15 mouse cellular contexts compared by ENCODE assay signal in the genomic region with DNA sequence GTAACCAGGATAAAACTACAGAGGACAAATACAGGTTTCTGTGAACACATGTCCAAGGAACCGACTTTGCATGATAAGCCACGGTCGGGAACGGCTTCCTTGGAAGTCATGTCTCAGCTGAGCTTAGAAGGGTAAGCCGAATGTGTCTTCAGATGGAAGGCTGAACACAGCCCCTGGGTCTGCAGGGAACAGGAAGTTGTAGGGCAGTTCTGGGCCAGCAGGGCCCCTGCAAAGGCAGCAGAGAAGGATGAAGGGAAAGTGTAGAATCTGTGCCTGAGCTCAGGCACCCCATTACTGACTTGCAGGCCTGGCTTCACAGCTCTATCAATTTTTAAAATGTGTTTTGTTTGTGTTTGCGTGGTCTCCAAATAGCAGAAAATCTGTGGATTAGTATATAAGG. TPM values are rescaled to one million over a fixed set of nuclear protein-coding genes. Genes with fewer than 3 reads are reported as not detected.
DNase-seq lines count a peak whose midpoint lies in the region; ATAC-seq and TF ChIP-seq lines count a peak whose summit lies in the region.
"Had no signal": no experiment of that assay in that cellular context is flagged by ENCODE, and none has a peak within 500 bp of the region (broad histone marks: within the 10 kb centered on the region; RNA-seq: fewer than 3 reads in every experiment).

No protein-coding gene starts in this region.

- no peak for TF ChIP-seq EP300 in stomach, postnatal 0 days (optimal IDR thresholded peaks at IDR 0.05)

- no peaks in the 10 kb centered on the region for H3K9me3 ChIP-seq in hindbrain, embryonic 16.5 days (ENCODE audit: control insufficient read depth, low read length)
- H3K9me3 ChIP-seq in hindbrain, embryonic 13.5 days: no peaks in the 10 kb centered on the region
- H3K9me3 ChIP-seq in stomach, embryonic 14.5 days (ENCODE audit: control insufficient read depth, low read depth, low read length): no peaks in the 10 kb centered on the region
- no peaks in the 10 kb centered on the region for H3K9me3 ChIP-seq in stomach, postnatal 0 days (ENCODE audit: control insufficient read depth, low read length)
- H3K9me3 ChIP-seq: megakaryocyte, embryonic 14.5 days had no signal

- peak overlapping the region; percentile 25; the same call in 1 of the 2 replicates for H3K27ac ChIP-seq in hindbrain, embryonic 16.5 days (ENCODE audit: low read depth, low read length)
- no peak overlapping the region; the same call in 1 of the 2 replicates for H3K27ac ChIP-seq in hindbrain, embryonic 13.5 days
- peak overlapping the region; percentile 28; the same call in 1 of the 2 replicates for H3K27ac ChIP-seq in stomach, embryonic 14.5 days (ENCODE audit: low read length)
- no peak overlapping the region for H3K27ac ChIP-seq in stomach, postnatal 0 days (replicated peaks)

- H3K4me1 ChIP-seq in hindbrain, embryonic 16.5 days (ENCODE audit: control insufficient read depth, insufficient read depth, low read depth, low read length): peaks cover 8% of the 10 kb centered on the region
- H3K4me1 ChIP-seq in hindbrain, embryonic 13.5 days (replicated peaks): peaks cover 15% of the 10 kb centered on the region
- 0 out of 2 replicates have a peak, but pooled peaks cover 4% of the 10 kb centered on the region for H3K4me1 ChIP-seq in stomach, embryonic 14.5 days (ENCODE audit: control insufficient read depth, insufficient read depth, low read length)
- 0 out of 2 replicates have a peak, but pooled peaks cover 4% of the 10 kb centered on the region for H3K4me1 ChIP-seq in stomach, postnatal 0 days (replicated peaks; ENCODE audit: control insufficient read depth, insufficient read depth)

- no peak overlapping the region for H3K4me2 ChIP-seq in hindbrain, embryonic 16.5 days (ENCODE audit: low read length)
- H3K4me2 ChIP-seq in hindbrain, embryonic 13.5 days: no peak overlapping the region
- H3K4me2 ChIP-seq in stomach, embryonic 14.5 days (replicated peaks; ENCODE audit: low read depth, low read length): no peak overlapping the region
- H3K4me2 ChIP-seq in stomach, postnatal 0 days (replicated peaks; ENCODE audit: low read depth): no peak overlapping the region

- H3K36me3 ChIP-seq in hindbrain, embryonic 16.5 days (ENCODE audit: control insufficient read depth, insufficient read depth, low read length): no peaks in the 10 kb centered on the region
- H3K36me3 ChIP-seq in hindbrain, embryonic 13.5 days: no peaks in the 10 kb centered on the region
- H3K36me3 ChIP-seq in stomach, embryonic 14.5 days (ENCODE audit: control insufficient read depth, insufficient read depth, low read length): no peaks in the 10 kb centered on the region
- H3K36me3 ChIP-seq in stomach, postnatal 0 days (ENCODE audit: control insufficient read depth, insufficient read depth, low read length): no peaks in the 10 kb centered on the region

- H3K4me3 ChIP-seq in hindbrain, embryonic 16.5 days (ENCODE audit: low read length): no peak overlapping the region
- no peak overlapping the region for H3K4me3 ChIP-seq in hindbrain, embryonic 13.5 days
- H3K4me3 ChIP-seq in stomach, embryonic 14.5 days (ENCODE audit: low read depth, low read length): no peak overlapping the region
- no peak overlapping the region for H3K4me3 ChIP-seq in stomach, postnatal 0 days (ENCODE audit: low read depth, low read length)
- H3K4me3 ChIP-seq: megakaryocyte, embryonic 14.5 days had no signal

- no peak for DNase-seq in stomach, postnatal 0 days (ENCODE audit: low spot score)
- DNase-seq in thymus, postnatal 4 days: peak; percentile 62
- DNase-seq in right cerebral cortex, adult 18-20 months: no peak
- DNase-seq in adrenal gland, postnatal 36 days: no peak
- DNase-seq: adrenal gland, adult 2 months; cerebellum, adult 8-10 months; retina, postnatal 1 day had no signal

- TF ChIP-seq CTCF in stomach, postnatal 0 days (IDR thresholded peaks at IDR 0.05; ENCODE audit: low read depth): no peak; the same call in 1 of the 2 replicates

- no peaks in the 10 kb centered on the region for H3K27me3 ChIP-seq in hindbrain, embryonic 16.5 days (replicated peaks; ENCODE audit: control insufficient read depth, insufficient read depth, low read length)
- no peaks in the 10 kb centered on the region for H3K27me3 ChIP-seq in hindbrain, embryonic 13.5 days
- H3K27me3 ChIP-seq in stomach, embryonic 14.5 days (ENCODE audit: control insufficient read depth, insufficient read depth, low read length): no peaks in the 10 kb centered on the region
- no peaks in the 10 kb centered on the region for H3K27me3 ChIP-seq in stomach, postnatal 0 days (ENCODE audit: control insufficient read depth, insufficient read depth, low read length)
- H3K27me3 ChIP-seq: megakaryocyte, embryonic 14.5 days had no signal

- WGBS in hindbrain, embryonic 16.5 days: 78% methylated on average over 6 of the region's 6 CpGs
- WGBS in hindbrain, embryonic 13.5 days: 82% methylated on average over 6 of the region's 6 CpGs
- 69% methylated on average over 6 of the region's 6 CpGs for WGBS in stomach, embryonic 14.5 days
- 61% methylated on average over 6 of the region's 6 CpGs for WGBS in stomach, postnatal 0 days

- ATAC-seq in hindbrain, embryonic 16.5 days: no peak
- ATAC-seq in hindbrain, embryonic 13.5 days (ENCODE audit: low FRiP score): no peak
- no peak for ATAC-seq in stomach, embryonic 14.5 days (ENCODE audit: insufficient number of reproducible peaks, insufficient read depth, low FRiP score, low read depth)
- no peak for ATAC-seq in stomach, postnatal 0 days (ENCODE audit: low FRiP score, low TSS enrichment)
- peak; percentile 30 for ATAC-seq in megakaryocyte progenitor cell, adult 5-6 weeks (replicated peaks; ENCODE audit: poor library complexity)

- H3K9ac ChIP-seq in hindbrain, embryonic 16.5 days (ENCODE audit: low read depth, low read length): no peak overlapping the region
- no peak overlapping the region for H3K9ac ChIP-seq in hindbrain, embryonic 13.5 days
- no peak overlapping the region for H3K9ac ChIP-seq in stomach, embryonic 14.5 days (replicated peaks; ENCODE audit: low read depth, low read length)
- H3K9ac ChIP-seq in stomach, postnatal 0 days (ENCODE audit: low read length): no peak overlapping the region

RNA-seq across cellular contexts. Expression of a gene that starts 22.2 kb away (rescaled TPM):
- polyA plus RNA-seq in hindbrain, embryonic 16.5 days (2015; fragmentation: Nextera tagmentation; extraction: Ambion mirVana): not detected in 2 replicates
- not detected in 2 replicates for polyA plus RNA-seq in hindbrain, embryonic 13.5 days (2015; fragmentation: Nextera tagmentation; extraction: Ambion mirVana)
- not detected in 2 replicates for polyA plus RNA-seq in stomach, embryonic 14.5 days (2014; fragmentation: Nextera tagmentation; extraction: Ambion mirVana)
- not detected in 2 replicates for polyA plus RNA-seq in stomach, postnatal 0 days (2015; fragmentation: Nextera tagmentation; extraction: Ambion mirVana)
- total RNA-seq in megakaryocyte progenitor cell, adult 5-6 weeks (2015): not detected in 2 replicates
- not detected in 2 replicates for total RNA-seq in megakaryocyte progenitor cell, adult 5-6 weeks (2017)
- not detected for total RNA-seq in adrenal gland, postnatal 36 days (2021)
- total RNA-seq: adrenal gland, adult 2 months; ES-E14; left cerebral cortex, postnatal 36 days had no signal
- polyA plus RNA-seq: adrenal gland, adult 2 months; hindbrain, embryonic 11.5 days had no signal

Comparison
In these comparisons a context has a peak if more than half of its experiments do, and no peak if none do; other contexts are left out.
1. H3K27ac ChIP-seq: peak in hindbrain, embryonic 16.5 days (single experiment) and stomach, embryonic 14.5 days (single experiment); none in hindbrain, embryonic 13.5 days (single experiment) and stomach, postnatal 0 days (single experiment).